Mouse (Mus musculus) heart, embryonic 13.5 days (tissue): ENCODE measurements at regions not wholly inside any gene's neighbourhood (a gene's known extent, or its start where the extent isn't known, plus 50 kb on each side); places are given as distances from the start of the nearest gene placed in this dataset.
A peak's percentile ranks its signal among the peaks of the same experiment; 100 is the strongest.

ENCODE experiments used
- ATAC-seq: fragments of 200-750 bp; cut with Nextera tagmentation; 2 replicates; pipeline ENCODE4 v1.8.0; 2017; ENCODE audit warnings: moderate TSS enrichment; ENCODE audit not compliant: insufficient number of reproducible peaks, low FRiP score, low TSS enrichment; ENCODE audit errors: extremely low read depth
- H3K27ac ChIP-seq: fragments of 300-500 bp; sonication (generic); replicated peaks from 2 replicates; pipeline ENCODE4 v1.5.1; 2015; ENCODE audit warnings: moderate library complexity, mild to moderate bottlenecking, inconsistent platforms
- H3K27me3 ChIP-seq: fragments of 300-500 bp; sonication (generic); replicated peaks from 2 replicates; pipeline ENCODE4 v1.6.1; 2015; ENCODE audit warnings: mild to moderate bottlenecking, inconsistent platforms
- H3K36me3 ChIP-seq: fragments of 300-500 bp; sonication (generic); 2 replicates; pipeline ENCODE4 v1.6.1; 2015; ENCODE audit warnings: mild to moderate bottlenecking, inconsistent platforms
- H3K4me1 ChIP-seq: fragments of 300-500 bp; sonication (generic); 2 replicates; pipeline ENCODE4 v1.6.1; 2015; ENCODE audit warnings: inconsistent platforms
- H3K4me2 ChIP-seq: fragments of 300-500 bp; sonication (generic); 2 replicates; pipeline ENCODE4 v1.6.1; 2015; ENCODE audit warnings: inconsistent platforms, mild to moderate bottlenecking, moderate library complexity
- H3K4me3 ChIP-seq: fragments of 300-500 bp; sonication (generic); 2 replicates; pipeline ENCODE4 v1.5.1; 2015; ENCODE audit warnings: moderate library complexity, mild to moderate bottlenecking, inconsistent platforms
- H3K9ac ChIP-seq: fragments of 300-500 bp; sonication (generic); 2 replicates; pipeline ENCODE4 v1.6.1; 2015; ENCODE audit warnings: inconsistent platforms, mild to moderate bottlenecking, moderate library complexity
- H3K9me3 ChIP-seq: fragments of 300-500 bp; sonication (generic); 2 replicates; pipeline ENCODE4 v1.6.1; 2016; ENCODE audit warnings: inconsistent platforms
- WGBS: fragments of 180-500 bp; shearing (Covaris S2); methylation state at CpG from one replicate; pipeline ENCODE4 v1.1.7; 2015; ENCODE audit warnings: mixed read lengths; 5-methylcytosine and 5-hydroxymethylcytosine counted together

DNA sequence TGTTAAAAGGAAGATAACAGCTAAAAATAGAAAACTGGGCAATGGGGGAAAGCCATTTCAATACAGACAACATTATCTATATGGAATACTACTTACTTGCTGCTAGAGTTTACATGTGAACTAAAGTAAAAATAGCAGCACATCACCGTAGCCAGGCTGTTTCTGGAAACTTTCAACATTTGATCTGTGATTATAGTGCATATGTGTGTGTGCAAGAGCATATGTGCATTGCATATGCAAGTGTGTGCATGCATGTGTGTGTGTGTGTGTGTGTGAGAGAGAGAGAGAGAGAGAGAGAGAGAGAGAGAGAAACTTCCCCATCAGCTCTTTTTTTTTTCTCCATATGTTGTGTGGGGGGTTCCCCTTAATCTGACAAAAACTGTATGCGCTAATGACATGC lies 317.7 kb downstream of the Gsdmc2 start:
- Histone ChIP-seq H3K9ac (no peak overlapping the region), H3K27ac (no peak overlapping the region), H3K4me3 (no peak overlapping the region), H3K9me3 (no peaks in the 10 kb centered on the region), H3K27me3 (no peaks in the 10 kb centered on the region), H3K4me2 (no peak overlapping the region), H3K4me1 (peaks cover 20% of the 10 kb centered on the region), H3K36me3 (no peaks in the 10 kb centered on the region)
- WGBS = 68% methylated on average over 2 of the region's 2 CpGs
- no peak for ATAC-seq

- no peak for ATAC-seq
- Histone ChIP-seq H3K27ac (no peak overlapping the region), H3K9ac (no peak overlapping the region), H3K9me3 (no peaks in the 10 kb centered on the region), H3K4me3 (no peak overlapping the region), H3K4me1 (peaks cover 20% of the 10 kb centered on the region), H3K36me3 (no peaks in the 10 kb centered on the region), H3K27me3 (no peaks in the 10 kb centered on the region), H3K4me2 (no peak overlapping the region)
- 25% methylated on average over 2 of the region's 2 CpGs for WGBS
Observed at GRCm38 (mm10) chr15:63526820-63527219, 318.2 kb downstream of the Gsdmc2 start.

- H3K9me3 ChIP-seq = no peaks in the 10 kb centered on the region
- WGBS = 56% methylated on average over 3 of the region's 3 CpGs
- no peaks in the 10 kb centered on the region for H3K4me1 ChIP-seq
- ATAC-seq = no peak
- no peak overlapping the region for H3K9ac ChIP-seq
- no peaks in the 10 kb centered on the region for H3K36me3 ChIP-seq
- no peak overlapping the region for H3K4me2 ChIP-seq
- H3K27me3 ChIP-seq = no peaks in the 10 kb centered on the region
- no peak overlapping the region for H3K27ac ChIP-seq
- no peak overlapping the region for H3K4me3 ChIP-seq
Observed at GRCm38 (mm10) chr15:63517301-63517700, 327.7 kb downstream of the Gsdmc2 start.

GRCm38 (mm10) chr15:63500453-63500852 lies 344.5 kb downstream of the Gsdmc2 start:
- WGBS = 64% methylated on average over 1 of the region's 1 CpGs
- Histone ChIP-seq H3K9me3 (no peaks in the 10 kb centered on the region), H3K4me2 (no peak overlapping the region), H3K4me3 (no peak overlapping the region), H3K27ac (0 out of 2 replicates have a peak overlapping the region, but pooled peaks have one; percentile 45), H3K9ac (no peak overlapping the region), H3K4me1 (no peaks in the 10 kb centered on the region), H3K27me3 (no peaks in the 10 kb centered on the region), H3K36me3 (no peaks in the 10 kb centered on the region)
- no peak for ATAC-seq

- WGBS = 77% methylated on average over 3 of the region's 3 CpGs
- ATAC-seq = no peak
- H3K9me3 ChIP-seq = no peaks in the 10 kb centered on the region
- no peak overlapping the region for H3K27ac ChIP-seq
- H3K36me3 ChIP-seq = no peaks in the 10 kb centered on the region
- H3K4me2 ChIP-seq = no peak overlapping the region
- no peaks in the 10 kb centered on the region for H3K27me3 ChIP-seq
- H3K4me1 ChIP-seq = no peaks in the 10 kb centered on the region
- H3K4me3 ChIP-seq = no peak overlapping the region
- H3K9ac ChIP-seq = no peak overlapping the region
Observed at GRCm38 (mm10) chr15:63498483-63498882, 346.5 kb downstream of the Gsdmc2 start.

- no peak overlapping the region for H3K9ac ChIP-seq
- H3K4me2 ChIP-seq = no peak overlapping the region
- no peaks in the 10 kb centered on the region for H3K4me1 ChIP-seq
- no peak overlapping the region for H3K27ac ChIP-seq
- ATAC-seq = no peak
- 0 out of 2 replicates have a peak, but pooled peaks cover 2% of the 10 kb centered on the region for H3K9me3 ChIP-seq
- WGBS = 82% methylated on average over 3 of the region's 3 CpGs
- no peaks in the 10 kb centered on the region for H3K27me3 ChIP-seq
- no peaks in the 10 kb centered on the region for H3K36me3 ChIP-seq
- H3K4me3 ChIP-seq = no peak overlapping the region
Observed at GRCm38 (mm10) chr15:63497207-63497606, 347.8 kb downstream of the Gsdmc2 start.

DNA sequence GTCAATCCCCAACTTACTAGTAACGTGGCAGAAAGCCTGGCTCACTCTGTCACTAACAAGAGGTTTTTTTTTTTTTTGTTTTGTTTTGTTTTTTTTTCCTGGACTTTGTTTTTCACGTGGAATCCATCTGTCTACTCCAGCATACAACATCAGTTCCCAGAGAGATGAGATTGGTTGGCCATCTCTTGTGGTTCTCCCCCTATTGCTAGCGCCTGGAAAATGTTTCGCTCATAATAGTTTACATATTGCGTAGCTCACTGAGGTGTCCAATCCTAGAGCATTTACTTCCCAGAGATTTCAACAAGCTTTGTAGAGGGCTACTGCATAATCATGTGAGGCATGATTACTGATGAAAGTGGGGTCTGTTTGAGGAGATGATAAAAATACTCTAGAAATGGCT lies 360.1 kb downstream of the Gsdmc2 start:
- 61% methylated on average over 5 of the region's 5 CpGs for WGBS
- peak overlapping the region; percentile 29; the same call in 1 of the 2 replicates for H3K4me2 ChIP-seq
- peak overlapping the region; percentile 74 for H3K27ac ChIP-seq
- no peaks in the 10 kb centered on the region for H3K9me3 ChIP-seq
- no peaks in the 10 kb centered on the region for H3K27me3 ChIP-seq
- no peak overlapping the region for H3K4me3 ChIP-seq
- no peak for ATAC-seq
- peaks cover 13% of the 10 kb centered on the region for H3K4me1 ChIP-seq
- H3K36me3 ChIP-seq = no peaks in the 10 kb centered on the region
- no peak overlapping the region for H3K9ac ChIP-seq

DNA sequence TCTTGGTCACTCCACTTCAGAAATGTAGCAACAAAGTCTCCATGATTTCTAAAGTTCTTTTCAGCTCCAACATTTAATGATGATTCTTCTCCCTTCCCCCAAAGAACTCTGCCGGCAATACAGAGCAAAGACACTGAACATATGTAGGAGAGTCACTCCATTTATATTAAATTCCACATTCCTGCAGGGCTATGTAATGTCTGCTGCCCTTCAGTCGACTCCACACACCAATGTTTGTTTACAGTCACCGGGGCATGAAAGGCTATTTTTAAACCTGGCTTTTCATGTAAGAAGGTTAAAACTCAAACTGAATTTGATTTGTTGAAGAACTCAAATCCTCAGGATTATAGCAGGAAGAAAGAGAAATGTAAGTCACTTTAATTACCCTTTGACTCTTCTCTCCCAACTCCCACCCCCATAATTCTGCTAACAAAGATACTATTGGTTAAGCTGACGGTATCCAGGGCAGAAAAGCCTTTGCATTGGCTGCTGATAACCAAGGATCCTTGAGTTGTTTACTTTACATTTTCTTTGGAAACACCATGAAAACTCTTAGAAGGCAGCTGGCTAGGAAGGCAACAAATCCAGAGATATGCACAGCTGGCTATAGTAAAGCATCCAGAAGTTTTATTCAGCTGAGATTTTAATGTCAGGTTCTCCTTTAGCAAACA lies 360.6 kb downstream of the Gsdmc2 start:
- Histone ChIP-seq H3K4me2 (peak overlapping the region; percentile 29), H3K9ac (no peak overlapping the region), H3K27me3 (no peaks in the 10 kb centered on the region), H3K36me3 (no peaks in the 10 kb centered on the region), H3K9me3 (no peaks in the 10 kb centered on the region), H3K27ac (peak overlapping the region; percentile 74), H3K4me1 (peaks cover 13% of the 10 kb centered on the region), H3K4me3 (no peak overlapping the region)
- WGBS = 7% methylated on average over 4 of the region's 4 CpGs
- ATAC-seq = no peak

GRCm38 (mm10) chr15:63479270-63479805 lies 365.6 kb downstream of the Gsdmc2 start:
- Histone ChIP-seq H3K4me1 (peaks cover 5% of the 10 kb centered on the region), H3K27ac (no peak overlapping the region), H3K4me2 (no peak overlapping the region), H3K36me3 (no peaks in the 10 kb centered on the region), H3K27me3 (no peaks in the 10 kb centered on the region), H3K9me3 (no peaks in the 10 kb centered on the region), H3K9ac (no peak overlapping the region), H3K4me3 (no peak overlapping the region)
- ATAC-seq = no peak
- 54% methylated on average over 1 of the region's 1 CpGs for WGBS

DNA sequence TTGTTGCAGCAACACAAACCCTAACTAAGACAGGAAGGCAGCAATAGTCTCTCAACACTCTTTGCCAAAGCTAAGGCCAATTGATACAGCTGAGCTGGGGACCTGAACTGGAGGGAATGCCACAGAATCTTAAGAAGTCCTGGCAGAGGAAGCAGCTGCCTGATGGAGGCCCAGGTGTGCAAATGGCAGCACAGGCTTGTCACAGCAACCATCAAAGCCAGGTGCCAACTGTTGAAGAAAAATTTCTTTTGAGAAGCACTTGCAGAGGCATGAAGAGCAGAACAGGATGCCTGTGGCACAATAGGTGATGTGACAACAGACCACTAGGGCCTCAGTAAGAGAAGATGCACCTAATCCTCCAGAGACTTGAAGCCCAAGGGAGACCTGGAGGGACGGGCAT lies 378.1 kb downstream of the Gsdmc2 start:
- Histone ChIP-seq H3K27me3 (no peaks in the 10 kb centered on the region), H3K9me3 (peaks cover 9% of the 10 kb centered on the region; the same call in 1 of the 2 replicates), H3K4me3 (no peak overlapping the region), H3K4me1 (no peaks in the 10 kb centered on the region), H3K27ac (no peak overlapping the region), H3K36me3 (no peaks in the 10 kb centered on the region), H3K4me2 (no peak overlapping the region), H3K9ac (no peak overlapping the region)
- no peak for ATAC-seq
- 55% methylated on average over 1 of the region's 1 CpGs for WGBS

GRCm38 (mm10) chr15:63452529-63452928 lies 392.4 kb downstream of the Gsdmc2 start:
- no peaks in the 10 kb centered on the region for H3K4me1 ChIP-seq
- H3K27me3 ChIP-seq = no peaks in the 10 kb centered on the region
- no peak overlapping the region for H3K4me3 ChIP-seq
- H3K9me3 ChIP-seq = no peaks in the 10 kb centered on the region
- 76% methylated on average over 3 of the region's 3 CpGs for WGBS
- no peak for ATAC-seq
- H3K9ac ChIP-seq = no peak overlapping the region
- H3K36me3 ChIP-seq = no peaks in the 10 kb centered on the region
- H3K27ac ChIP-seq = no peak overlapping the region
- no peak overlapping the region for H3K4me2 ChIP-seq

DNA sequence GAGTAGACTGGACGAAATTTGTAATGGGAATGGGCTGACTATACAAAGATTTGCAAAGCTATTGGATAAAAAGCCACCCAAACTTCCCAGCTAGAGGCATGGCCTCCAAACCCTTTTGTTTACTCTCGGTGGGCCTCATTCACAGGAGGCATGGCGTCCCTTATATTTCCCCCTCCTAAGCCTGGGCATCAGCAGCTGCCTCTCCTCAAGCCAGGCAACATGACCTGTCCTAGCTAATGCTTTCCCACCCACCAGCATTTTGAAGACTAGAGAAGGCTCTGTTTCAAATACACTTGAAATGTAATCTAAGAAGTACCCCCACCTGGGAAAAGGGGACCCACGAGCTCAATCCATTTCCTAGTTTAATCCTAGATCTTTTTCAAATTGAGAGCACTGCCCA lies 398.7 kb downstream of the Gsdmc2 start:
- Histone ChIP-seq H3K4me3 (no peak overlapping the region), H3K27ac (no peak overlapping the region), H3K27me3 (no peaks in the 10 kb centered on the region), H3K36me3 (no peaks in the 10 kb centered on the region), H3K4me2 (no peak overlapping the region), H3K9ac (no peak overlapping the region), H3K4me1 (no peaks in the 10 kb centered on the region), H3K9me3 (no peaks in the 10 kb centered on the region)
- ATAC-seq = no peak
- WGBS = 65% methylated on average over 4 of the region's 4 CpGs
